Mouse (Mus musculus) cortical plate, adult 2 months (tissue): ENCODE measurements at regions not wholly inside any gene's neighbourhood (a gene's known extent, or its start where the extent isn't known, plus 50 kb on each side); places are given as distances from the start of the nearest gene placed in this dataset.

Experiments
- H3K27ac ChIP-seq: fragments of 200-500 bp; 2 replicates; pipeline ENCODE4 v1.5.1; 2012; ENCODE audit warnings: low read length, control low read depth, inconsistent platforms; ENCODE audit not compliant: insufficient read depth
- H3K4me1 ChIP-seq: fragments of 200-500 bp; 2 replicates; pipeline ENCODE4 v1.6.1; 2011; ENCODE audit warnings: low read length; ENCODE audit not compliant: control insufficient read depth, insufficient read depth
- H3K4me3 ChIP-seq: fragments of 200-500 bp; 2 replicates; pipeline ENCODE4 v1.5.1; 2011; ENCODE audit warnings: mild to moderate bottlenecking, low read length, control low read depth; ENCODE audit not compliant: insufficient read depth
- CTCF ChIP-seq: fragments of 200-500 bp; IDR thresholded peaks from 2 replicates; pipeline ENCODE4 v1.5.1; 2011; ENCODE audit warnings: mild to moderate bottlenecking, control low read depth, low read length; ENCODE audit not compliant: insufficient read depth; ENCODE audit errors: extremely low read depth
- POLR2A ChIP-seq: fragments of 200-500 bp; IDR thresholded peaks from 2 replicates; pipeline ENCODE4 v1.6.1; 2011; ENCODE audit warnings: mild to moderate bottlenecking, low read length, control low read depth; ENCODE audit not compliant: insufficient read depth; ENCODE audit errors: extremely low read depth

DNA sequence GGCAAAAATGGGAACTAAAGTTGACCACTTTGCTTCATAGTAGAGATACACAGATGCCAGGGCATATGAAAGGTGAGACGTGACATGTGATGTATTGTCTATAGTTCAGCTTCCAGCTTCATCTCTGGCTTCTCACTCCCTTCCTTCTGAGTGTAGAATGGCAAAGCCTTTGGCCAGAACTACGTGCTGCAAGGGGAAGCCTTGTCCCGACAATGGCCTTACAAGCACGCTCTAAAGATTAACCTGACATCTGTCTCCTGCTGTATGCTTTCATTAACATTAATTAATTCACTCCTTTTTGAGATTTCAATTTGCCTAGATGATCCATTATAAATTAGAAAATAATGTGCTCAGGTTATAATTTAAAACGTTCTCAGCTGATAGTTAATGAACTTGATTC is 193.5 kb upstream of the Emcn start:
- no peak for TF ChIP-seq CTCF
- no peak for TF ChIP-seq POLR2A
- Histone ChIP-seq H3K4me1 (no peaks in the 10 kb centered on the region), H3K4me3 (no peak overlapping the region), H3K27ac (no peak overlapping the region)

GRCm38 (mm10) chr3:137150414-137151010 is 190.4 kb upstream of the Emcn start:
- TF ChIP-seq POLR2A = no peak
- H3K4me3 ChIP-seq = no peak overlapping the region
- no peaks in the 10 kb centered on the region for H3K4me1 ChIP-seq
- no peak overlapping the region for H3K27ac ChIP-seq

- no peak overlapping the region for H3K4me3 ChIP-seq
- no peak overlapping the region for H3K27ac ChIP-seq
- TF ChIP-seq POLR2A = no peak
- no peak for TF ChIP-seq CTCF
- H3K4me1 ChIP-seq = peaks cover 2% of the 10 kb centered on the region; the same call in 1 of the 2 replicates
Measured at GRCm38 (mm10) chr3:137151431-137151830, 189.4 kb upstream of the Emcn start.

- TF ChIP-seq POLR2A = no peak
- TF ChIP-seq CTCF = no peak
- H3K27ac ChIP-seq = no peak overlapping the region
- H3K4me3 ChIP-seq = no peak overlapping the region
- peaks cover 2% of the 10 kb centered on the region; the same call in 1 of the 2 replicates for H3K4me1 ChIP-seq
Measured at GRCm38 (mm10) chr3:137153234-137153633, 187.6 kb upstream of the Emcn start.

DNA sequence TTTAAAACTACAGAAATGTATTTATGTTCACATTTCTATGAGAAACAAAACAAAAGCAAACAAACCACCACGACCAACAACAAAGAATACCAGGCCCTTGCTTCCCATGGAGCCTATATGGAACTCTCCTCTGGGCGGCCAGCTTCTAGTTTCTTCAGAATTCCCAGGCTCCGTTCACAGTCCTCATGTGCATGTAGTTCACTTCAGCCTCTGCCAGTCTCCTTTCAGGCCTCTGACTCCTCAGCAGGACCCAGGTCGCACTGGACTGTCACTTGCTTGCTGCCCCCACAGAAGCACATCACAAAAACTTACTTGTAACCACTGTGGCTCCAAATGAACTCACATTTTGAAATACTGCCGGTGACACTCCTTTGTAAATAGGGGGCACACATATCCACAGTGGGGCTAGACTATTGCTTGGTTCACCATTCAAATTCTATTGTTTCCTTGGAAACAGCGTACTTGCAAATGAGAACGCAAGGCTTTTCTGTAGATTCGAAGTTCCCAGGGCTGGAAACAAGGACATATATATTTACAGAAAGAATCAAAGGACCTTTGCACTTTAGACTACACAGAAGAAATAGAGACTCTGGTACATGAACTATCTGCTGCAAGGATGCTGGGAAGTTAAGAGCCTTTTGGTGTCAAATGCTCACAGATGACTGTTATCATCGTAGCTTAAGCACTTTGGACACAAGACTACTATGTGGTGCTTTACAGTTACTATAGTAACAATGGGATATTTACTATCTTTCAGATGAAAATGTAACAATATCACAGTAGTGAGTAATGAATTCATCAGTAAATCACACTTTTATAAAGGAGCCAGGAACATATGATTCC is 186.4 kb upstream of the Emcn start:
- Histone ChIP-seq H3K4me3 (no peak overlapping the region), H3K4me1 (peaks cover 2% of the 10 kb centered on the region; the same call in 1 of the 2 replicates), H3K27ac (no peak overlapping the region)
- no peak for TF ChIP-seq POLR2A
- TF ChIP-seq CTCF = no peak

DNA sequence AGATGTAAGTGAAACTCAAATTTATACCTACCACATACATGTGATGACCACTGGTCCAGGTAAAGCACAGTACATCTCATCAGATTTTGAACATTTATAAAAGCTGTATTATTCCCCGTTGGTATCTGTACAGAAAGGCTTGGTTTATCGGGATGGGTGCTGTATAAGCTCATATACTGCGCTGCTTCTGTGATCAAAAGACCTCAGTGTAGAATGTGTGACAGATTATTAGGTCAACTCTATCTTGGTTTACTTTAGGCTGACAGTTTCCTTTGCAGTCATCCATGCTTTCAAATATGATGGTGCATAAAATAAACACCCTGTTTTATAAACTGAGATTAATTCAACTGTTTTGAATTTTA is 185.8 kb upstream of the Emcn start:
- Histone ChIP-seq H3K27ac (no peak overlapping the region), H3K4me3 (no peak overlapping the region), H3K4me1 (peaks cover 2% of the 10 kb centered on the region; the same call in 1 of the 2 replicates)
- TF ChIP-seq POLR2A (no peak), CTCF (no peak)

GRCm38 (mm10) chr3:137156250-137156975 is 184.5 kb upstream of the Emcn start:
- TF ChIP-seq CTCF (no peak), POLR2A (no peak)
- Histone ChIP-seq H3K27ac (no peak overlapping the region), H3K4me1 (peaks cover 2% of the 10 kb centered on the region; the same call in 1 of the 2 replicates)

GRCm38 (mm10) chr3:137189035-137189434 is 151.8 kb upstream of the Emcn start:
- no peaks in the 10 kb centered on the region for H3K4me1 ChIP-seq
- TF ChIP-seq POLR2A (no peak), CTCF (no peak)
- no peak overlapping the region for H3K27ac ChIP-seq
- H3K4me3 ChIP-seq = no peak overlapping the region

More at GRCm38 (mm10) chr3:137156250-137156975, 184.5 kb upstream of the Emcn start:
- H3K4me3 ChIP-seq = no peak overlapping the region

DNA sequence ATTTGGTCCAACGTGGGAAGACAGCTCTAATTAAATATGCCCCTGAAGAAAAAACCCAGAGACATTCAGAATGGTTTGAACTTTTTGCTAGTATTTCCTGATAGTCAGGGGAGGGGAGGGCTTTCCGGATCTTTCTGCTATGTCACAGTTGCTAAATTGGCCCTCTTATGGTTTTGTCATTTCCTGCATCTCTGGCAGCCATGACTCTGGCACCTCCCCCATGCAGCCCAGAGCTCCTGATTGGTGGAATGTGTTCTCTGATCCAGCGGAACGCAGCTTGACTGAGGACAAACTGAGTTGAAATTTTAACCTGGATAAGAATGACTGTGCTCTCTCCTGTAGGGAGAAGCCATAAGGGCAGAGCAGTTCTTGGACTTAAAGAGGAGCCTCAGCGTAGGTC is 150.4 kb upstream of the Emcn start:
- no peak overlapping the region for H3K27ac ChIP-seq
- no peak overlapping the region for H3K4me3 ChIP-seq
- no peak for TF ChIP-seq CTCF
- TF ChIP-seq POLR2A = no peak
- H3K4me1 ChIP-seq = no peaks in the 10 kb centered on the region
